Mouse (Mus musculus) erythroblast, embryonic 14.5 days (primary cell): Measurements from ENCODE around the gene Junb.

Experiments used
- GATA1 ChIP-seq: IDR thresholded peaks from 2 replicates; pipeline ENCODE4 v1.6.1; 2012; ENCODE audit warnings: low read length, inconsistent platforms, mixed read lengths
- TAL1 ChIP-seq: IDR thresholded peaks from 3 replicates; pipeline ENCODE4 v1.6.1; 2012; ENCODE audit warnings: low read length, inconsistent platforms, mixed read lengths

DNA sequence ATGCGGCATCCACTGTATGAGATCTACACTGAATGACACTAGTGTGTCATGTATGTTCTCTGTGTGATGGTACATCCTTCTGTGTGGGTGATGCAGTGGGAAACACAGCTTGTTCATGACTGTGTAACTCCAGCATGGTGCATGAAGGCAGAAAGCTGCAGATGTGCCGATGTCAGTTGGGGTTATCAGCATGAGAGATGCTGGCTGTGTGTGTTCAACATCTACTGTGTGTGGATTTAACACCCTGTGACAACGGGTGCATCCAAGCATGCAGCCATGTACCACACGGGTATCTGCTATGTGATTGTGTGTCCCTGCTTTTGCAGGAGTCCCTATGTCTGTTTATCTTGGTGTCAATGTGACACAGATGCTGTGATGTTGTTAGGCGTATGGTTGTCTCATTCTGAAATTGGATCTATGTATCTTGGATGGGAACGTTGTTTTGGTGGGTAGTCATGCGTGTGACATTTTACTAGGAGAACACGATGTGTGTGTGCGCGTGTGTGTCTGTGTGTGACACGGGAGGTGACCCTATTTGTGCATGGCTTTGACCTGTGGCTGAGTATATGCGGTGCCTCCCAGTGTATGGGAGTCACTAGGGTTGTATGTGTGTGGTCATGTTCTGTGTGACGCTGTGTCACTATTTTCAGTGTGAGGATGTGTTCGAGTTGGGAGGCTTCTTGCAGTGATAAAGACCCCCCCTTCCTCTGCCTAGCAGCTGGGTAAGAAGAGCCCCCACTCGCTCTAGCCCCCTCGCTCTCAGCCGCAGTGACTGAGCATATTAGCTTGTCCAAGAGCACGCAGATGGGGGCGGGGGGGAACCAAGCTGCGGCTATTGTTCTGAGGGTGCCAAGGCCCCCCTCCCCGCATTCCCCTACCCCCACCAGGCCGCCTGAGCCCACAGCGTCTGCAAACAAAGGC is 42.2 kb downstream of the Junb start:
- TF ChIP-seq GATA1, result no peak
- no peak for TF ChIP-seq TAL1
